Mouse (Mus musculus) kidney, postnatal 25 days (tissue): Measurements from ENCODE around the gene Sbno2.

ENCODE experiments used
- DNase-seq, 2 experiments: peaks; one replicate each; pipeline ENCODE4 v3.0.0; 2021; ENCODE audit warnings: mixed read lengths in 2 of 2

Sbno2 gene

GRCm38 (mm10) chr10:80032799-80033480 lies 72.4 kb downstream of the Sbno2 start:
- peak; percentile 76 to 83 for DNase-seq

- DNase-seq: no peak
These were observed 74.6 kb downstream of the Sbno2 start for GRCm38 (mm10) chr10:80030736-80031135.

- no peak for DNase-seq
These were observed 75.2 kb downstream of the Sbno2 start for GRCm38 (mm10) chr10:80030191-80030590.

GRCm38 (mm10) chr10:80028521-80028846 lies 76.9 kb downstream of the Sbno2 start:
- DNase-seq: no peak

- DNase-seq: no peak
These were observed 77.5 kb downstream of the Sbno2 start for GRCm38 (mm10) chr10:80027681-80028520.

GRCm38 (mm10) chr10:80025889-80026288 lies 79.5 kb downstream of the Sbno2 start:
- DNase-seq: no peak

GRCm38 (mm10) chr10:80025463-80025862 lies 79.9 kb downstream of the Sbno2 start:
- no peak for DNase-seq

GRCm38 (mm10) chr10:80025044-80025347 lies 80.4 kb downstream of the Sbno2 start:
- DNase-seq: no peak

- no peak for DNase-seq
These were observed 80.9 kb downstream of the Sbno2 start for GRCm38 (mm10) chr10:80024229-80025043.

GRCm38 (mm10) chr10:80023758-80024157 lies 81.6 kb downstream of the Sbno2 start:
- DNase-seq: no peak

- DNase-seq: no peak
These were observed 82.6 kb downstream of the Sbno2 start for GRCm38 (mm10) chr10:80022806-80023205.

GRCm38 (mm10) chr10:80022164-80022563 lies 83.2 kb downstream of the Sbno2 start:
- no peak for DNase-seq

GRCm38 (mm10) chr10:80021320-80021641 lies 84.1 kb downstream of the Sbno2 start:
- no peak for DNase-seq

- DNase-seq: no peak
These were observed 84.6 kb downstream of the Sbno2 start for GRCm38 (mm10) chr10:80020603-80021319.

- DNase-seq: no peak
These were observed 85.2 kb downstream of the Sbno2 start for GRCm38 (mm10) chr10:80020191-80020590.

- no peak for DNase-seq
These were observed 85.8 kb downstream of the Sbno2 start for GRCm38 (mm10) chr10:80019471-80020131.

GRCm38 (mm10) chr10:80018739-80019297 lies 86.6 kb downstream of the Sbno2 start:
- no peak for DNase-seq

- DNase-seq: no peak
These were observed 87.6 kb downstream of the Sbno2 start for GRCm38 (mm10) chr10:80017771-80018170.

GRCm38 (mm10) chr10:80017361-80017760 lies 88.0 kb downstream of the Sbno2 start:
- no peak for DNase-seq

GRCm38 (mm10) chr10:80016931-80017330 lies 88.4 kb downstream of the Sbno2 start:
- DNase-seq: no peak

- no peak for DNase-seq
These were observed 88.9 kb downstream of the Sbno2 start, which contains the start of gene Arhgap45 for GRCm38 (mm10) chr10:80016511-80016910. Gene Arhgap45, plus strand, starts transcription at chr10:80016653.

GRCm38 (mm10) chr10:80015583-80015982 lies 89.8 kb downstream of the Sbno2 start:
- DNase-seq: no peak
